Mouse (Mus musculus) kidney, adult 18-20 months (tissue): Measurements from ENCODE around the gene Ctsa.
A peak's percentile ranks its signal among the peaks of the same experiment; 100 is the strongest.

Experiments
- DNase-seq: peaks from one replicate; pipeline ENCODE4 v3.0.0; 2021

Gene Ctsa

DNA sequence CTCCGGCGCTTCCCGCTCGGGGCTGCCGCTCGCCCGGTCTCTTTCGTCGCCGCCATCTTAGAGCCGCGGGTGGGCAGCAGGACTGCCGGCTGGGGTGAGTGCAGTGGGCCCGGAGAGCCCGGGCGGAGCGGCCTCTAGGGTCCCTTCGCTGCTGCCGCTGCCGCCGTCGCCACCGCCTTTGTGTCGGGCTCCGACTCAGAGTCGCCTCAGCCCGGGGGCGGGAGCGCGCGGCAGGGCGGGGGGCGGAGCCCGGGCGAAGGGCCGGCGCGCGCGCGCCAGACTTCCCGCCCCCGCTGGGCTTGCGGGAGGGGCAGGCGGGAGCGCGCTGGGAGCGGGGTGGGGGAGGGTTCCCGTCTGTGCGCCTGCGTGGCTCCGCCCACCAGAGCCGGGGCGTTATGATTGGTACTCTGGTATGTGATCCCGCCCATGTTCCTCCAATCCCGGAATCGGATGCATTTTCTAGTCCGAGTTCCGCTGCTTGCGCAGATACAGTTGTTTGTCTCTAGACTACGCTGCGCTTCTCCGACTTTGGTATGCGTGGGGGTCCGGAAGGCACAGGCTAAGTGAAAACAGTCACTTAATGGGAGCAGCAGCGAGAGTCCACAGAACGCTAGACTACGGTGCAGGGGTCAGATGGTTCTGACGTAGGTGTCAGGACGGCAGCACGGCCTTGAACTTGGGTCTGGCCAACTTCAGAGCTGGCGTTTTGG is 47.0 kb downstream of the Ctsa start:
- peak; percentile 93 for DNase-seq

DNA sequence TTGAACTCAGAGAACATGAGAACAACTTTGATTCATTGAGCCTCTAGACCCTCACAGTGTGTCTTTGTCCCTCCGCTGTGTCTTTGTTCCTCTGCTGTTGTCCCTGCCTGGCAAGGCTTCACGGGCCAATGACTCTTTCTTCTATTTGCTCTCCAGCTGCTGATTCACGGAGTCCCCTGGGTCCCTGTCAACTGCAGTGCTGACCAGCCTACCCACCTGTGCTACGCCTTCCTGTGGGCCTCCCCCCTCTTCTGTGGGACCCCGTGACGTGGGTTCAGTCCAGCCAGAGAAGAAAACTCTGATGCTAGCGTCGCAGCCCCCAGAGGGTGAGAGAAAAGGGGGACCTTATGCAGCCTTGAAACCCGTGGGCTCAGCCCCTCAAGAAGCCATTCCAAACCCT is 49.9 kb downstream of the Ctsa start:
- no peak for DNase-seq

- peak; percentile 63 for DNase-seq
Observed at GRCm38 (mm10) chr2:164885788-164886187, 53.1 kb downstream of the Ctsa start.

GRCm38 (mm10) chr2:164886617-164887016 is 53.9 kb downstream of the Ctsa start:
- DNase-seq, result no peak

DNA sequence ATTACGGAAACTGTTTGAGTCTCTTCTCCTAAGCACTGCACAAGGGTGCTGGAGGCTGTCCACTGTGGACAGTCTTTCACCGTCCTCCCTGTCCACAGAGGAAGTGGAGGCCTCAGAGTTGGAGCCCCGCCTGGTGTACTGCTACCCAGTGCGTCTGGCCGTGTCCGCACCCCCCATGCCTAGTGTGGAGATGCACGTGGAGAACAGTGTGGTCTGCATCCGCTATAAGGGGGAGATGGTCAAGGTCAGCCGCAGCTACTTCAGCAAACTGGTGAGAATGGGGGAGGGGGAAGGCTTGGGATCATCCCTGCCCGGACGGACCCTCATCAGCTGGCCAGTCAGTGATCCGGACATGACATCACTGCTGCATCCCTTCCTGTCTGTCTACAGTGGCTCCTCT is 56.3 kb downstream of the Ctsa start:
- no peak for DNase-seq

DNA sequence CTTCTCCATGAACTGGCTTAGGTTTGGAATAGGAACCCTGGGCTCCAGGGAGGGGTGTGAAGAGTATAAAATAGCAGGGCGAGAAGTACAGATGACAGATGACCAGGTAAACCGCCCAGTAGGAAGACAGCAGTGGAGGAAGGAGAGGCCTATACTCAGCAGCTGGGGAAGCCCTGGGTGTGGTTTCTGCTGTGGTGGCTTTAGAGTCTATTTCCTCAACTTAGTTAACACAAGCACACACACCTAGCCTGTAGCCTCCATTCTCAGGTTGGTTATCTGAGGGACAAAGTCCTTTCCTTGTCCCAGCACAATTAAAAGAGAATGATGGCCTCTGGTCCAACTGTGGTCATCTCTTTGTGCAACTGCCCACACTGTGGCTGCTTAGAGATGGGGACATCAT is 57.3 kb downstream of the Ctsa start:
- DNase-seq, result no peak
